Mouse (Mus musculus): ENCODE results near the gene Gm9573.

Gm9573 gene

GRCm38 (mm10) chr17:35594456-35594855 lies 32.0 kb downstream of the Gm9573 start:
- no peak for DNase-seq (ENCODE audit: low spot score)

GRCm38 (mm10) chr17:35593786-35594185 lies 32.7 kb downstream of the Gm9573 start:
- DNase-seq (ENCODE audit: low spot score): no peak

GRCm38 (mm10) chr17:35592131-35592530 lies 34.3 kb downstream of the Gm9573 start:
- no peak for DNase-seq (ENCODE audit: low spot score)

- DNase-seq (ENCODE audit: low spot score): no peak
Observed at GRCm38 (mm10) chr17:35591731-35592130, 34.7 kb downstream of the Gm9573 start.

GRCm38 (mm10) chr17:35591219-35591578 lies 35.2 kb downstream of the Gm9573 start:
- no peak for DNase-seq (ENCODE audit: low spot score)

- DNase-seq (ENCODE audit: low spot score): peak; percentile 76
Observed at GRCm38 (mm10) chr17:35590410-35591218, 35.8 kb downstream of the Gm9573 start.

GRCm38 (mm10) chr17:35588387-35588786 lies 38.0 kb downstream of the Gm9573 start:
- no peak for DNase-seq (ENCODE audit: low spot score)

GRCm38 (mm10) chr17:35587291-35587690 lies 39.1 kb downstream of the Gm9573 start:
- no peak for DNase-seq (ENCODE audit: low spot score)

GRCm38 (mm10) chr17:35584330-35584937 lies 42.0 kb downstream of the Gm9573 start:
- peak; percentile 90 for DNase-seq (ENCODE audit: low spot score)

GRCm38 (mm10) chr17:35582900-35583299 lies 43.5 kb downstream of the Gm9573 start:
- DNase-seq (ENCODE audit: low spot score): no peak

- DNase-seq (ENCODE audit: low spot score): peak; percentile 91
Observed at GRCm38 (mm10) chr17:35578211-35578610, 48.2 kb downstream of the Gm9573 start.

- DNase-seq (ENCODE audit: low spot score): no peak
Observed at GRCm38 (mm10) chr17:35571477-35571876, 55.0 kb downstream of the Gm9573 start.

- no peak for DNase-seq (ENCODE audit: low spot score)
Observed at GRCm38 (mm10) chr17:35570836-35571235, 55.6 kb downstream of the Gm9573 start.

GRCm38 (mm10) chr17:35569091-35569944 lies 57.1 kb downstream of the Gm9573 start:
- peak; percentile 51 for DNase-seq (ENCODE audit: low spot score)
